Mouse (Mus musculus) heart, embryonic 14.5 days (tissue): Measurements from ENCODE around the gene Gadd45a. TPM values are rescaled to one million over a fixed set of nuclear protein-coding genes. Genes with fewer than 3 reads are reported as not detected.

Source experiments
- ATAC-seq: fragments of 200-750 bp; cut with Nextera tagmentation; 2 replicates; pipeline ENCODE4 v1.8.0; 2017; ENCODE audit warnings: low read depth, moderate TSS enrichment; ENCODE audit not compliant: insufficient number of reproducible peaks, insufficient read depth, low FRiP score
- H3K27ac ChIP-seq, 2 experiments: fragments of 200-500 bp in 1 of 2; fragments of 300-500 bp in 1 of 2; sonication (generic) in 1 of 2; replicated peaks in 1 of 2; 2 replicates each; pipeline ENCODE4 v1.5.1; 2012 to 2014; ENCODE audit warnings: low read depth in 2 of 2, low read length in 2 of 2, control low read depth in 1 of 2, mild to moderate bottlenecking in 1 of 2, mixed read lengths in 1 of 2; ENCODE audit not compliant: control insufficient read depth in 1 of 2, insufficient read depth in 1 of 2
- H3K27me3 ChIP-seq: fragments of 300-500 bp; sonication (generic); 2 replicates; pipeline ENCODE4 v1.6.1; 2014; ENCODE audit warnings: mild to moderate bottlenecking, low read length, control low read depth; ENCODE audit not compliant: control insufficient read depth, insufficient read depth
- H3K36me3 ChIP-seq: fragments of 300-500 bp; sonication (generic); 2 replicates; pipeline ENCODE4 v1.6.1; 2014; ENCODE audit warnings: mild to moderate bottlenecking, control low read depth, low read length, mixed read lengths; ENCODE audit not compliant: control insufficient read depth, insufficient read depth
- H3K4me1 ChIP-seq, 2 experiments: fragments of 200-500 bp in 1 of 2; fragments of 300-500 bp in 1 of 2; sonication (generic) in 1 of 2; 2 replicates each; pipeline ENCODE4 v1.6.1; 2012 to 2014; ENCODE audit warnings: low read length in 2 of 2, control low read depth in 1 of 2, mixed read lengths in 1 of 2; ENCODE audit not compliant: control insufficient read depth in 2 of 2, insufficient read depth in 2 of 2
- H3K4me2 ChIP-seq: fragments of 300-500 bp; sonication (generic); 2 replicates; pipeline ENCODE4 v1.6.1; 2014; ENCODE audit warnings: mild to moderate bottlenecking, low read length
- H3K4me3 ChIP-seq, 2 experiments: fragments of 200-500 bp in 1 of 2; fragments of 300-500 bp in 1 of 2; sonication (generic) in 1 of 2; 2 replicates each; pipeline ENCODE4 v1.5.1; 2012 to 2014; ENCODE audit warnings: low read length in 2 of 2, mild to moderate bottlenecking in 2 of 2, control low read depth in 1 of 2, low read depth in 1 of 2, moderate library complexity in 1 of 2; ENCODE audit not compliant: control insufficient read depth in 1 of 2, insufficient read depth in 1 of 2
- H3K9ac ChIP-seq: fragments of 300-500 bp; sonication (generic); 2 replicates; pipeline ENCODE4 v1.6.1; 2014; ENCODE audit warnings: mild to moderate bottlenecking, low read length
- H3K9me3 ChIP-seq: fragments of 300-500 bp; sonication (generic); 2 replicates; pipeline ENCODE4 v1.6.1; 2016; ENCODE audit warnings: low read length, control low read depth; ENCODE audit not compliant: control insufficient read depth
- WGBS: fragments of 180-500 bp; shearing (Covaris S2); extraction: QIAGEN DNeasy Blood & Tissue Kit; methylation state at CpG from one replicate; pipeline ENCODE4 v1.1.7; 2014; 5-methylcytosine and 5-hydroxymethylcytosine counted together
- polyA plus RNA-seq: library from polyadenylated mRNA; unstranded; fragments of >200 nt; fragmentation: Nextera tagmentation; extraction: Ambion mirVana; gene quantifications from 2 replicates; pipeline ENCODE4 v1.2.1, GENCODE M21; 2014

Gene Gadd45a
- polyA plus RNA-seq, 1 experiment from 2014 or later: 4.4 TPM

DNA sequence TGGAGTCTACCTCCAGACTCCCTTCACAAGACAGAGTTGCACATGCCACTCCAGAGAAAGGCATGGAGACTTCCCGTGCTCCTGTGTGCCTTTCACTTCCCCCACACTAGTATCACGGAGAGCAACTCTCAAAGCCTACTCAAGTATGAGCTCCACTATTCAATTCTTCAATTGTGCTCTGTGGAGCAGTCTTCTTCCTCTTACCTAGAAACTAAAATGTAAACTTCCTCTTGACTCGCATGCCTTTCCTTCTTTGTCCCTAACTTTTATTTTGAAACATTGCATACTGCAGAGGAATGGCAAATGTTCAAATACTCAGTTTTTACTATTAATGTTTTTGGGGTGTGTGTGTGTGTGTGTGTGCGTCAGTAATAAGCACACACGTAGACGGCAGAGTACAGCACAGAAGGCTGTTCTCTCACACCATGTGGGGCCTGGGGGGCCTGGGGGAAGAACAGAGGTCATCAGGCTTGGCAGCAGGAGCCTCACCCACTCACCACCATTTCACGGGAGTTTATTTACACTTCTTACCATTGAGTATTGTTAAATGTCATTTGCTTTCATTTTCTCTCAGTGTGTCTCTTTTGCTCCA lies 20.6 kb downstream of the Gadd45a start:
- H3K4me3 ChIP-seq: no peak overlapping the region
- peaks cover 3 to 6% of the 10 kb centered on the region in 2 experiments; a peak in 2 of 4 replicates for H3K4me1 ChIP-seq
- WGBS: 61% methylated on average over 7 of the region's 7 CpGs
- no peak overlapping the region for H3K27ac ChIP-seq
- no peak for ATAC-seq
- no peaks in the 10 kb centered on the region for H3K27me3 ChIP-seq
- H3K9ac ChIP-seq: no peak overlapping the region
- H3K9me3 ChIP-seq: no peaks in the 10 kb centered on the region
- H3K4me2 ChIP-seq: no peak overlapping the region
- peaks cover 12% of the 10 kb centered on the region; the same call in 1 of the 2 replicates for H3K36me3 ChIP-seq

DNA sequence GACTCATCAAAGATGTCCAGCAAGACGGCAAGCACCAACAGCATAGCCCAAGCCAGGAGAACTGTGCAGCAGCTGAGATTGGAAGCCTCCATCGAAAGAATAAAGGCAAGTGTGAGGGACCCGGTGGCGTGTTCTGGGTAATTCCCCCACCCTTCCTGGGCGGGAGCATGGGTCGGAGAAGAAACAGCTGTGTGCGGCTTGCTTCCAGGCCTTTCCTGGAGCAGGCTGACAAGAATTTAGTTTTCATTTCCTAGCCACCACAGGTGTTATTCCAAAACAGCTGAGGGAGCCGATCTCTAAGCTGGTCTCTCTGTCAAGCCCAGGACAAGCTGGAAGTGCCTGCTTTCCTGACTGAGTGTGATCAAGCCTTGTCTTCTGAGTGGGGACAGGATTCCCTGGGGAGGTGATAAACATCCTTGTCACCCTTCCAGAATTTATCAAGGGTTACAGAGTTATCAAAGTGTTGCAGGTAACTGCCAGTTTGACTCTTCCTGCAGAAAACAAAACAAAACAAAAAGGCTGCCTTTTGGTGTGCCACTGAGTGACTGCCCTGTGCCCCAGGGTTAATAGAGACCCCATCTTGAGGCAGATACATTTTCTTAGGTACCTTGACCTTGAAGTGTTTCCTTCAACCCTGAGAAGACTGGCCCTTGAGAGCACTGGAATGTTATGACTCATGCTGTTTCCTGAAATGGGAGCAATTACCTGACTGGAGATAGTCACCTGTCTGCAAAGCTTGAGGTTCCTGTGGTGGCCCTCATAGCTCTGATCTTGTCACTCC lies 21.3 kb downstream of the Gadd45a start:
- Histone ChIP-seq H3K4me3 (no peak overlapping the region), H3K4me1 (peaks cover 3 to 6% of the 10 kb centered on the region in 2 experiments; a peak in 2 of 4 replicates), H3K36me3 (peaks cover 12% of the 10 kb centered on the region; the same call in 1 of the 2 replicates), H3K27me3 (no peaks in the 10 kb centered on the region), H3K4me2 (no peak overlapping the region), H3K9ac (no peak overlapping the region), H3K27ac (no peak overlapping the region), H3K9me3 (no peaks in the 10 kb centered on the region)
- no peak for ATAC-seq
- 51% methylated on average over 8 of the region's 8 CpGs for WGBS

DNA sequence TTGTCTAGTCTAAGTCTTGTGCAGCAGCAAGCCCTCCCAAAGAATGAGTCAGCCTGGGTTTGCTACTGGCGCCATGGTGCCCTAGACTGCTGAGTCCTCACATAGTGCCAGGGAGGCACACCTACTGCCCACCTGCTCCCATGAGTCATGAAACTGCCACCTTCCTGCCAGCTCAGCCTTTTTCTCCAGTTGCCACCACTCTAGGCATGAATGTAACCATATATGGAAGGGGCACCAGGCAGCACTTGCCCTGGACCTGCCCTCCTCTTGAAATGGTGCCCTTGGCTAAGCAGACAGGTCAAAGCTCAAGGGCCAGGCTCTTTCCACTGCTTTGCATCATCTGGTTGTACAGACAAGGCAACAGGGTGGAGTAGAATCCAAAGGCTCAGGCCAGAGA lies 22.6 kb downstream of the Gadd45a start:
- peaks cover 3 to 6% of the 10 kb centered on the region in 2 experiments; a peak in 2 of 4 replicates for H3K4me1 ChIP-seq
- H3K36me3 ChIP-seq: peaks cover 12% of the 10 kb centered on the region; the same call in 1 of the 2 replicates
- no peaks in the 10 kb centered on the region for H3K27me3 ChIP-seq
- 82% methylated on average over 1 of the region's 1 CpGs for WGBS
- no peak overlapping the region for H3K4me3 ChIP-seq
- H3K9me3 ChIP-seq: no peaks in the 10 kb centered on the region
- no peak overlapping the region for H3K4me2 ChIP-seq
- no peak overlapping the region for H3K27ac ChIP-seq
- no peak for ATAC-seq
- no peak overlapping the region for H3K9ac ChIP-seq

DNA sequence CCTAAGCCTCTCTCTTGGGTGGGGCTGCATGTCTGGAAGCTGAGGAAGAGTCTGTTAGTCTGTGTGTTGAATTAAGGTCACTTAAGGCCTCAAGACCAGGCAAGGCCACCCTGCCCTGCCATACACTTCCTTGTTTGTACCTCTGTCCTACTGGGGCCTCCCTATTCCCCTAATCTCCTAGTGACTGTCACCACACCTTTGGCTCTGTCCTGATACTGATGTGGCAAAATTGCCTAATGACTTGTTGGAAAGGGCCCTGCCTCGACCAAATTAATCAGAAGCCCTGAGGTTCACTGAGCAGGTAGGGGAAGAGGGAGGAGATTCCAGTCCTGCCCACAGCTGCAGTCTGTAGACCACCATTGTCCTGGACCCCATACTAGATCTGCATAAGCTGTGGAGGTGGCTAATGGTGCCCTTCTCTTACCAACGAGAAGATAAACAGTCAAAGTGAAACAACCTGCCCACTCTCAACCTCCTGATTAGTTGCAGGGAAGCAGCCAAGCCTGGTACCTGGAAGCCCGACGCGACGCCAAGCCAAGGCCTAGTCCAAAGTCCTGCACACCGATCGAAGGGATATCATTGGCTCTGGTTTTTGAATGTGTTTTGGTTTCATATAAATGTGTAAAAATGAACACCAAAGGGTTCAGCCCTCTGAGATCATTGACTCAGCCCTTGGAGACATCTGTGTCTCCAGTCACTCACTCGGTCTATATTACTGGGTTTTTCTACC lies 23.1 kb downstream of the Gadd45a start:
- H3K9me3 ChIP-seq: no peaks in the 10 kb centered on the region
- 84% methylated on average over 9 of the region's 9 CpGs for WGBS
- no peak overlapping the region for H3K27ac ChIP-seq

DNA sequence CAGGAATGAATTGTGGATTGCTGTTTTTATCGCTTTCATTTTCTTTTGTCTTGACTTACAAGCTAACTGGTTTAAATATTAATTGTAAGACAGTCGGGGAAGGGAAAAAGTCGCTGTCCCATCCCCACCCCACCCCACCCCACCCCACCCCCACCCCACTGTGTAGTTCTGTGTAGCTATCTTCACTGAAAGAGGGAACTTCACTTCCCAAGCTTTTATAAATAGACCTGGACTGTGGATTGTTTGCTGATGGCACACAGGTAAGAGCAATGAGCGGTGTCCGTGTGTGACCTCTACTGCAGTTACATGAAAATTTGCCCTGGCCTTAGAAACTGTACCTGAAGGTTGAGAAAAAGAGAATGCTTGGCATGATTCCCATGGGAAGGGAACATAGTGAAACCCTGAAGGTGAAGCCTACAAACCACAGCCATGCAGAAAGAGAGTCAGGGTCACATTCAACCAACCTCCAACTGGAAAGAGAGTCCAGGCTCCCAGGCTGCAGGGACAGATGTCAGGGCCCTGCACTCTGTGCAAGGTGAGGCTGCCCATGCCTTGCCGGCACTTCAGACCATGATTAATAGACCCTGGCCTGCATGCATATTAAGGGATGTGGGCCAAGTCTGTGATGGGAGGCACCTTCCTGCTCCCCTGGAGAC lies 23.8 kb downstream of the Gadd45a start:
- Histone ChIP-seq H3K4me3 (no peak overlapping the region), H3K27me3 (no peaks in the 10 kb centered on the region), H3K36me3 (peaks cover 9% of the 10 kb centered on the region; the same call in 1 of the 2 replicates), H3K9ac (no peak overlapping the region), H3K4me2 (no peak overlapping the region), H3K9me3 (no peaks in the 10 kb centered on the region), H3K4me1 (peaks cover 3 to 6% of the 10 kb centered on the region in 2 experiments; a peak in 2 of 4 replicates), H3K27ac (no peak overlapping the region)
- ATAC-seq: no peak
- 90% methylated on average over 6 of the region's 6 CpGs for WGBS

More for the DNA sequence above, 23.1 kb downstream of the Gadd45a start:
- Histone ChIP-seq H3K27me3 (no peaks in the 10 kb centered on the region), H3K36me3 (peaks cover 12% of the 10 kb centered on the region; the same call in 1 of the 2 replicates), H3K4me2 (no peak overlapping the region), H3K9ac (no peak overlapping the region), H3K4me3 (no peak overlapping the region), H3K4me1 (peaks cover 3 to 6% of the 10 kb centered on the region in 2 experiments; a peak in 2 of 4 replicates)
- ATAC-seq: no peak

DNA sequence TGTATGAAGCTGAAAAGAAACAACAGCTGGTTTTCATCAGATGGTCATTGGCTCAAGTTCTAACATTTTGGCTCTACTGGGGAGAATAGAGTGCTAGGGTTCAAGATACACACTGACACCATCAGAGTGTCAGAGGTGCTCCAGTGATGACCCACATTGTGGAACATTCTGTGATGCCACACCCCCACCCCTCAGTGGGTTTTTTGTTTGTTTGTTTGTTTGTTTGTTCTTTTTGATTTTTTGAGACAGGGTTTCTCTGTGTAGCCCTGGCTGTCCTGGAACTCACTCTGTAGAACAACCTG lies 26.1 kb downstream of the Gadd45a start:
- H3K9ac ChIP-seq: no peak overlapping the region
- H3K27ac ChIP-seq: no peak overlapping the region
- H3K4me3 ChIP-seq: no peak overlapping the region
- no peak for ATAC-seq
- no peaks in the 10 kb centered on the region for H3K27me3 ChIP-seq
- no peaks in the 10 kb centered on the region for H3K36me3 ChIP-seq
- H3K4me1 ChIP-seq: peaks cover 3 to 6% of the 10 kb centered on the region in 2 experiments; a peak in 2 of 4 replicates
- H3K4me2 ChIP-seq: no peak overlapping the region
- H3K9me3 ChIP-seq: no peaks in the 10 kb centered on the region
